Mouse (Mus musculus) brain, adult 2 months (tissue): ENCODE measurements around the gene Gm42372.

Experiments used
- DNase-seq: peaks from one replicate; pipeline ENCODE4 v3.0.0; 2011; ENCODE audit warnings: low read depth, low spot score

Gm42372 gene

DNA sequence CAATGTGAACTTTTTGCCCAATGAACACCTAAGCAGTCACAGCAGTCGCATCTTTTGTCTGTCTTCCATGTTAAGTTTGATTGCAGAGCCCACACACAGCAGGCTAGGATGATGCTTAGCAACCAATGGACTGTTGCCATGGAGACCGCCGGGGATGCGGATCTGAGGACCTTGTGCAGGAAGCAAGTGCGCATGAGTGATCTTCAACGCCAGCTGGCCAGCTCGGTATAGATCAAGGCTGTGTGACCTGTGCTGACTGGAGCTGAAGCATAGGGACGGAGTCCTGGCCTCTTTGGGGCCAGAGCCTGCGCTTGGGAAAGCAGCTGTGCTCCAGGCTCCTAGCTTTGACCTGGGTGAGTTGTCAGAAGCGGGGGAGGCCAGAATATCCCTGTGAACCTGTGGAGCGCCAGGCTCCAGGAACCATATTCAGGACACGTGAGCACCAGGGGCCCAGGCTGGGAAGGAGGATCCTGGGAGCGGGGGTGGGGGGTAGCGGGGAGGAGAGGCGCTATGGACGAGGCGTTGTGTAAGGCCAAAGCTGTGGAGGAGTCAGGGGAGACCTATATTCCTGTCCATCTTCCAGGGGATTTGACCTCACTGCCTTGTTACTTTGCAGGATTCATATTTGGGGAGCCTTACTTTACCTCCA lies 23.2 kb upstream of the Gm42372 start, which contains the start of gene Pnmal1:
Gene Pnmal1 (plus strand): TSS at position 141 of the 649 bp plus-strand sequence.
- peak; percentile 99 for DNase-seq

DNA sequence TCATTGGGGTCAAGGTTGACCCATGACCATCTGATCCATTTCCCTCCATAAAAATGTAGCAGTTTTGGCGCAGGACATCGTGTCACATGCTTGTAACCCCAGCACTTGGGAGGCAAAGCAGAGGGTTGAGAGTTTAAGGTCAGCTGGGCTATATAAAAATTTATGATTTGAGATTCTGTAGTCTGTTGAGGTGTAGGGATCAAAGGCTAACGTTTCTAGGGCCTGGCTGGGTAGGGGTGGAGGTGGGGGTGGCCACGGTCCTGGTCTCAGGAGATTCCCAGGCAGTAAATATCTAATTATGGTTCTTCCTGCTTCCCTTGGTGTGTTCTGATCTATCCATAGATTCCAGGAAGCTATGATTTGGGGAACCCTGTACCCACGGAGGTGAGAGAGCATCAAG lies 21.2 kb upstream of the Gm42372 start:
- DNase-seq, result no peak

DNA sequence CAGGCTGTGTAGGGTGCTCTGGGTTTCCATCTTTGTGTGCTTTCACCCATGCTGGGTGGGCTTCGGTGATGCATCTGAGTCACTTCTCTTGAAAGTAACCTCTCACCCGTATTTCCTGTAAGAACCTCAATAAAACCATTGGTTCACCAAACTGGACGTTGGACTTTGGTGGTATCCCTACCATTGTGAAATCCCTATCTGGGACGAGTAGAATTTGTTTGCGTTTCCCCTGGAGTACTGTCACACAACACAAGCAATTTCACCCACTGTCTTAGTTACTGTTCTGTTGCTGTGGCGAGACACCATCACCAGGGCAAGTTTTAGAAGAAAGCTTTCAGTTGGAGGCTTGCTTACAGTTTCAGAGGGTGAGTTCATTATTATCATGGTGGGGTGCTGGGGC lies 14.5 kb upstream of the Gm42372 start:
- DNase-seq, result no peak

DNA sequence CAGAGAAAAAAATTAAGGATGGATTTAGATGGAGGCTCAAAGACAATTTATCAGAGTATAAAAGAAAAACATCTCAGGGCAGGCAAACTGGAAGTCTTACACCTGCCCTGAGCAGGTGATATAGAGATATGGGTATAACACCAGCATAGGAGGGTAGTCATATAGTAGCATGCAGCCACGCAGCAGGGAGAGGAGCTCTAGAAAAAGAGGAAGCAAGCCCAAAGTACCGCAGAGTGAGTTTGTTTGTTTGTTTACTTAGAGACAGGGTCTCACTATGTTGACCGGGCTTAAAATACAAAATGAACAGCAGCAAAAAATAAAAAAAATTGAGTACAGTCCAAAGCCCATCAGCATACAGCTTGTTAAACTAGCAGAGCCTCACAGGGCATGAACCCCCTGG lies 11.7 kb upstream of the Gm42372 start:
- DNase-seq, result no peak

DNA sequence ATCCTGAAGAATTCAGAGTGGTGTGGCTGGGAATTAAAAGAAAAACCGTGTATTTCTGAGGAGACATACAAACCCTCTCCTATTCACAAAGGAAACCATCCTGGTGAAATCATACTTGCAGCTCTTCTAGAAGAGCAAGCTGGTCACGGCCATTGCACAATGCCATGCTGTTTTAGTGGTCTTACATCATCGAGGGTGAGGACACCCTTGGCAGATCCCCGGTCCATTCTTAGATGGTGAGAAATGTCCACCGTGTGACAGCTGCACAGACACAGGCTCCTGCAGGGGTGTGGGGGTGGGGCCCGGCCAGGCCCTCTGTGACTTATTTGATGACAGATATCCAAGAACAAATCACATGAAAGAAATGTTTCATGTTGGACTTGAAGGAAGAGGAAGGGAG lies 8.9 kb upstream of the Gm42372 start:
- DNase-seq, result peak; percentile 92

DNA sequence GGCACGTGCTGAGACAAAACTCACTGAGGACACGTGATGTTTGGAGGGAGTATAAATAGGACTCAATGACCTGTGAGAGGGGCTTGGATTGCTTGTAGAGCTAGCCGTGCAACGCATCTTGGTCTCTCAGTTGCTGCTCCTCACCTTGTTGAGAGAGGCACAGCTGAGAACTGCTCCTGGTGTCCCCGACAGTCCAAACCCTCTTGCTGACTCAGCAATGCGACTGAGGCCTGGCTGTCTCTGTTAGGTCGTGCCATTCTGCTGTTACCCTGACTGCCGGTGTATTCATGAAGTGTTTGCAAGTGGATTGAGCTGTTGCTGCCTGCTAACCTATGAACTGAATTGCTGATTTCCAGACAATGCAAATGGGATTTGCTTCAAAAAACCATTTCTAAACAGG lies 6.6 kb upstream of the Gm42372 start:
- DNase-seq, result no peak

DNA sequence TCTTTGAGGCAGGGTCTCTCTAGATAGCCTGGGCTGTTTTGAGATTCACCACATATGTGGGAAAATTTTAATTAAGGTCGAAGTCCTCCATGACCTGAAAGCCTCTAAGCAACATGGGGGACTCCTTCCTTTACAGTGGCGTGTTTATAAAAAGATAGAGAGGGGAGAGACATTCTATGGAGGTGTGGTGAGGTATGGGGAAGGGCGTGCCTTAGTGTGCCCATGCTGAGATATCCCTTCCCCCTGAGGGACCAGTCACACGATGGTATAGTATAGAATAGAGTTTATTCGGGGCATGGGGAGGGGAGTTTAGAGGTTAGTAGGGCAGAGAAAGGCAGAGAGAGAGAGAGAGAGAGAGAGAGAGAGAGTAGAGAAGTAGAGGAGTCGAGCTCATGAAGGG lies 4.7 kb upstream of the Gm42372 start:
- DNase-seq, result no peak

DNA sequence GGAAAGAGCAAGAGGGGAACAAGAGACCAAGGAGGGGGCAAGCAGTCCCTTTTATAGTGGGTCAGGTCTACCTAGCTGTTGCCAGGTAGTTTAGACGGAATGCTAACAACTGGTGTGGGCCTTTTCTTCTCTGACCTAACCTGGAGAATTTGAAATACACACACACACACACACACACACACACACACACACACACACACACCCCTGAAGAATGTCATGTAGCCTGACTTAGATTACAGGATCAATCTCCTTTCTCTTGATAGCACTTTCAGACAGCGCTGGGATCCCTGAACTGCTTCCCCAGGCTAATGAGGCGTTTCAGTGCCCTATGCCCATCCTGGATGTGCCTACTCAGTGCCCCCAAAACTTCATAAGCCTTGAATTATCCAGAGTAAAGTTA lies 4.3 kb upstream of the Gm42372 start:
- no peak for DNase-seq

DNA sequence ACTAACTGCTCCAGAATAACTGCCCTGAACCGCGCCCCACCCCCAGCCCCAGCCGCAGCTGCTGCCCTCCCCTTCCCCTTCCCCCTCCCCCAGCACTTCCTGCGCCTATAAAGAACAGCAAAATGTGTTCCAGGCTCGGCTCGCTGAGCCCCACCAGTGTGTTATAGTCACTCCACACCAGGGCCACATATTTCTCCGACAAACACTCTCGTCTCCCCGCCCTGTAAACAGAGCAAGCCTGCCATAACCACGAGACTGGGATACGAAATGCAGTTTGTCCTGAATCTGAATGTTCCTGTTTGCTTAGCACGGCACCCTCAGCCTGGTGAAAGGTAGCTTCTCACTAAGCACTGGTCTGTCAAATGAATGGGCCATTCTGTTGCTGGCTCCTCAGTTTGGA lies 2.5 kb upstream of the Gm42372 start:
- peak; percentile 76 for DNase-seq

DNA sequence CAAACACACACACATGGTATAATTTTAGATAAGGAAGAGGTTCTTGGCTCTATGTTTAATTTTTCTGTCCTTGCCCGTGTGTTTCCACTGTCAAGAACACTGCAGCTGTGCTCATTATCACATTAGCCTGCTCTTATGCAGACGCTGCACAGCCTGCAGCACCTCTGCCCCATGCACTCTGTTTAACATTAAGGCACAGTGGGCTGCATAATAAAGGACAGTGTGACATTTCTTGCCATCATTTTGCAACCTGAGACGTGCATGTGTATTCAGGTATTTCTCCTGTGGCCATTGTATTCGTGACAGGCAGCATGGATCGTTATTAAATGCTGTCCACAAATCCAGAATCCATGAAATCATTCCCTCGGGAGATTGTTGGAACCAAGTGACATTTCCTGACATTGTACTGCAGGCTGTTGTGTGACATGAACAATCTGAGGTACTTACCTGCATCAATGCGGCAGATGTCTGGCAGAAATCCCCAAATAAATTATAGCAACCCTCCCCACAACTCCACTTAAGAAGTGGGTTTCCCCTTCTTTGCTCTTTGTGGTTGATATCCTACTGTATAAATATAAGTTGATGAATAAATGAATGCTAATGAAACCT lies 4.8 kb downstream of the Gm42372 start:
- no peak for DNase-seq

DNA sequence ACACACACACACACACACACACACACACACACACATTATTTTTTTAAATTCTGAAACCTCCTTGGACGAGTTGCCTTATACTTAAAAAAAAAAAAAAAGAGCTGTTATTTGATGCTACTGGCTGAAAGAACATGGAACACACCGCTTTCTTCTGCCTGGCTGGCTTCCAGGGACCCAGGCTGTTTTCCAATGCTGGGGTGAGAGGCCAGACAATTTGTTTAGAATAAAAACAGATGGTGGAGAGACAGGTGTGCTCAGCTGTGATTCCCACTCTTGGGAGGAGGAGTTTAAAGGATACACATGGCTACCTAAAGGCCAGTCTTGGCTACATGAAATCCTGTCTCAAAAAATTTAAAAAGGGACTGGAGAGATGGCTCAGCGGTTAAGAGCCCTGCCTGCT lies 5.5 kb downstream of the Gm42372 start:
- DNase-seq, result no peak

DNA sequence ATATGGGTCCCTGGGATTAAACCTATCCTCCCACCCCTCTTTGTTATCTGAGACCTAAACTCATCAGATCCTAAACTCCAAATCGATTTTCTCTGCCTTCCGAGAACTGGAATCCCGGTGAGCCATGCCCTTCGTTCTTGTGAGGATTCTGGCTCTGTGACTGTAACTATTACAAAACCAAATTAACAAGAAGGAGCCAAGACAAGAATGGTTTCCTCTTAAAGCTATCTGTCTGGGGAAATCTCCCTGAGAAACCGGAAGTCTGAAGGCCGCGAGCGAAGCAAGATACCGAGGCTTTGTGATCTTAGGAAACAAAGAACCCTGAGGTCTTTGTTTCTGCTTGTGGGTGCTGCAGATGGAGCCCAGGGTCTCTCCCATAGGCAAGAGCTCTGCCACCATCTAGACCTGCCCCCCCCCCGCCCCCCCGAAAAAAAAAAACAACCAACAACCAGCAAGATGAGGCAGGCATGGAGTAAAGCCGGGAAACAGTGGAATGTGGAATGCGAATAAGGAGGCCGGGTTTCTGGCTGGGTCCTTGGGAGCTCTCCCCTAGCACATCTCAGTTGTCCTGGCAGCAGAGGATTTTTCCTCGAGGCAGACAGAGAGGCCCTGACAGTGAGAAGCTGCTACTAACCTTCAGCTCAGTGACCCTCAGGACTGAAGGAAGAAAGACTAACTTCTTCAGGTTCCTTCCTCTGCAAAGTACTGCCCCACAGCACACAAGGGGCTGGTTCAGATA lies 7.3 kb downstream of the Gm42372 start:
- DNase-seq, result no peak

DNA sequence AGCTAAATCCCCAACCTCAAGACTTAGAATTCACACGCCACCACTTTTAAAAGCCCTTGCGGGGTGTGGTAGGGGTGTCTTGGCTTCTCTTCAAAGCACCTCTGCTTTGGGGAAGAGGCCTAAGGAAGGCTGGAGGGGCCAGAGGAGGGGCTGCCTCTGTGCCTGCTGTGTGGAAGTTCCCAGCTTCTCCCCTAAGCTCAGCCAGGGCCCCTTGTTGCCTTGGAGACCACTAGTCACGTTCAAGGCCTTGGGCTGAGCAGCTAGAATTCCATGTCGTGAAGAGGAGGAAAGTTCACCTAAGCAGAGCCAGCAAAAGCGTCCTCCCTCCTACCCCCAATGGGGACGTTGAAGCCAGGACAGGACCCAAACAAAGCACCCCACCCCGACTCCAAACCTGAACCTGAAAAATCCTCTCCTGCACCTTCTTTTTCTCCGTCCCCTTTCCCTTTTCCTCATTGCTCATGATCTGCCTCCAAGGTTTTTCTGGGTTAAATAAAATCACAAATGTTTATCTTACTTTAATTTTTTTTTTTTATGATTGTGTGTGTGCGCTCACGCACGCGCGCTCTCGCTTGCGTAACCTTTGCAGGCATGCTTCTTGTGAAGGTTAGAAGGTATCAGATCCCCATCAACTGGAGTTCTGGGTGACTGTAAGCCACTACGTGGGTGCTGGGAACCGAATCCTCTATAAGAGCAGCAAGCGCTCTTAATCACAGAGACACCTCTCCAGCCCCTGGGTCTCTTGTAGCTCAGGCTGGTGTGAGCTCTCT lies 9.0 kb downstream of the Gm42372 start:
- DNase-seq, result no peak

DNA sequence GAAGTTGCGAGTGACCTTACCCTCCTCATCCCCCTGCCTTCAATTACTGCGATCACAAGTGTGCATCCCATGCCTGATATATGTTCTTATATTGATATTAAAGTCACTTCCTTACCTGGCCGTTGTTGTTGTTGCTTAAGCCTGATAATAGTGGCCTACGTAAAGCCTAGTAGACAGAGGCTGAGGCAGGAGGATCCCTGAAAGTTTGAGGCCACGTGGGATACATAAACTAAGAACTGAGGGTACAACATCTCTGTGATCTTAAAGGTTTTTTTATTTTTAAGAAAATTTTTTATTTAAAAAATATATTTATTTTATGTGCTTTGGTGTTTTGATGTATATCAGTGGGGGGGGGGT lies 9.5 kb downstream of the Gm42372 start, which contains the start of gene Ccdc8:
Gene Ccdc8 (plus strand): TSS at position 258 of the 357 bp plus-strand sequence.
- no peak for DNase-seq

DNA sequence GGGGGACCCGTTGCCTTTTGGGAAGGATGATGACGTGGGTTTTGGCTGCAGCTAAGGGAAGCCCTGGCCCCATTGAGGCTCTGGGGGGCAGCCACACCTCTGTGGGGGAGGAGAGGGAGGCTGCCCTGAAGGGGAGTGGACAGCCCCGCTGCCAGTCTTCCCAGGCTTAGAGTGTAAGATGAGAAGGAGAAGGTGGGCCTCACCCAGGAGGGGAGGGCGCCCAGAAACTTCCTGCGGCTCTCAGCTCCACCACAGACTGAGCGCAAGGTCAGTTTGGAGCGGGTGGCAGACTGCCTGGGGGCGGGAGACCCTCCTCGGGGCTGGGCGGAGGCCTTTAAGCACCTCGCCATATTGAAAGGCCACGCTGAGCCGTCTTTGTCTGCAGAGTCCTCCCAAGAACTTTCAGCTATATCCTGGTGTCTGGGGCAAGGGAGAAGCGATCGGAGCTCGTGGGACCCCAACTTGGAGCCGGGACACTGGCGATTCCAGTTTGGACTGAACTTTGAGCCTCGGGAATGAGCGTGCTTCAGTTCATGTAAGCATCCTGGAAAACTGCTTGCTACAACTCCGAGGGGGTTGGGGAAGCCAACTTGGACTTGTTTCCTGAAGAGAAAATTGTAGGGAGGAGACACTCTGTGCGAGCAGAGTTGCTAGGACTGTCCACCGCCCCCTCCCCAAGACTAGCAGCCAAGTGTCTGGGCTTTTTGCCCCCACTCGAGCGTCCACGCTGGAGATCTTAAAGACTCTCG lies 10.9 kb downstream of the Gm42372 start:
- no peak for DNase-seq

DNA sequence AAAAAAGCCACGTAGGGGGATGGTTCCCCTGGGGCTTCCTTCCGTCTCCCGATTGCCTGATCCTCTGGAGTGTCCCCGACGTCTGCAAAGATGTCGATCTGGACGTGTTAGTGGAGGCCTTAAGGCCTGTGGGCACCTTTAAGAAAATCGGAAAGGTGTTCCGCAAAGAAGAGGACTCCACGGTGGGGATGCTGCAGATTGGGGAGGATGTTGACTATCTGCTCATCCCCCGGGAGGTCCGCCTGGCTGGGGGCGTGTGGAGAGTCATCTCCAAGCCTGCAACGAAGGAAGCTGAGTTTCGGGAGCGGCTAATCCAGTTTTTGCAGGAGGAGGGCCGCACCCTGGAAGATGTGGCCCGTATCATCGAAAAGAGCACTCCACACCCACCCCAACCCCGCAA lies 11.5 kb downstream of the Gm42372 start:
- DNase-seq, result no peak

DNA sequence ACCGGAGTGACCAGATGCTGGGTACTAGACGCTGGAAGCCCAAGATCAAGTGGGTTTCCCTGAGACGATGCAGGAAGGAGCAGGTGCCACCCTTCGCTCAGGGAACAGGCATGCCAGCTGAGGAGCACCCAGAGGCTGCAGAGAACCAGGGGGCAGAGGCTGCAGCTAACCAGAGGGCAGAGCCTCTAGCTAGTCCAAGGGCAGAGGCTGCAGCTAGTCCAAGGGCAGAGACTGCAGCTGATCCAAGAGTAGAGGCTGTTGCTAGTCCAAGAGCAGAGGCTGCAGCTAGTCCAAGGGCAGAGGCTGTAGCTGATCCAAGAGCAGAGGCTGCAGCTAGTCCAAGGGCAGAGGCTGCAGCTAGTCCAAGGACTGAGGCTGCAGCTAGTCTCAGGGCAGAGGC lies 12.5 kb downstream of the Gm42372 start:
- no peak for DNase-seq

DNA sequence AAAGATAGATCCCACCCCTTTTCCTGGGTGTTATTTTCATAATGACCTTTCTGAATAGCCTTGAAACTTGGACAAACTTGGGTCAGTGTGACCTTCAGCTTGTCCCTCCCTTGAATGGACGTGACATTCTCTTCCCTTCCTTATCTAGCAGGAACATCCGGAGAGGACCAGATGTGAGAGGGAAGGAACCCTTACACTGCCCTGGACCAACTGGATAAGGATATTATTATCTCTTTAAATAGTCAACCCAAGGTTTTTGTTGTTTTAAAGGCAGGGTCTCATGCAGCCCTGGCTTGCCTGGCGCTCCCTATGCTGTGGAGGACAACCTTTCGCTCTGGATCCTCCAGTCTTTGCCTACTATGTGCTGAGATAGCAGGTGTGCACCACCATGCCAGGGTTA lies 16.3 kb downstream of the Gm42372 start:
- DNase-seq, result no peak

DNA sequence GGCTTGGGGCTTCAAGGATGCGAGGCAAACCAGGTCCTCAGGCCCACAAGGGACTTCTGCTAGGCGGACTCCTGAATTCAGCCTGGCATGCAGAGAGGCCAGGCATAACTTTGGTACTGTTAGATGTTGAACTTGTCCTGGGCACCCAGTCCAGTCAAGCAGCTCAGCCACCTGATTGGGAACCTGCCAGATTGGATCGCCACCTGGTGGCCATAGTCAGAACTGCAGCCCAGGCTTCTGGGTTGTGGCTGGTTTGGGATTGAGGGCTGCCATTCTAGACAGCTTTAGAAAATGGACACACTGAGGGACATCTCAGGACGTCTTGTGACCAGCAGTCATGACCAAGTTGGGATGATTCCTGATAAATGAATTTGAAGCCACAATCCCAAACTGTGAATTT lies 16.8 kb downstream of the Gm42372 start:
- peak; percentile 86 for DNase-seq

DNA sequence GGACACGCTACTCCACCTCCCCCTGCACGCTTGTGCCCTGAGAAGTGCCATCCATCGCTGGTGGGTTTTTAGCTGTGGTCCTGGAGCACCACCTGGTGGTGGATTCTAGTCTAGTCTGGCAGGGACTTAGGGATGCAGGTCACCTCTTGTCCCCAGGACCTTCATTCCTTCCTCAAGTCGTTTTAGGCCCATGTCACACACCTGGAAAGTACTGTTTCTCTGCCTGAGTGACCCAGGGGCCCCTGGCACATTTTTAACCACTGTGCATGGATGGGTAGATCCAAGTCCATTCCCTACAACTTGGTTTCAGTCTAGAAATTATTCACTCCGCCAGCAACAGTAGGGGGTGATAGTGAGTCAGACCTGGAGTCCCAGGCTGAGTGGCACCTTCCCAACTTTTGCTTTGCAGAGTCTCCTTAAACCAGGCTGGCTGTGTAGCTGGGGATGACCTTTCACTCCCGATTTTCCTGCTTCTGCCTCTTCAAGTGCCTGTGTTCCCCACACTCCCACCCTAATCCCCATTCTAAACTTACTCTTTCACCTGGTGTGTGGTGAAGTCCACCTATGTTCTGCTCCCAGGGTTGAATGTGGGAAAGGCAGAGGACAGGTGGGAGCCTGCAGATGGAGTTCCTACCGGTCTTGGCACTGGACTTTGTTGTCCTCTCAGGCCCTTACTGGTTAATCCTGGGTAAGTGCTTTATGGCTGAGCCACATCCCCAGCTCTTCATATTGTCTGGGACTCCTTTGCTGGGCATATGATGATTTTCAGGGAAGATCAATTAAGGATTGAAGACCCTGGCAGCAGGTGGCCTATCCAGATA lies 19.7 kb downstream of the Gm42372 start:
- DNase-seq, result peak; percentile 96
